Mouse (Mus musculus) B cell, adult 2 months (primary cell): Measurements from ENCODE around the gene Zdhhc25.

Experiments used
- DNase-seq, 2 experiments: peaks; one replicate each; pipeline ENCODE4 v3.0.0; 2022

Zdhhc25 gene

DNA sequence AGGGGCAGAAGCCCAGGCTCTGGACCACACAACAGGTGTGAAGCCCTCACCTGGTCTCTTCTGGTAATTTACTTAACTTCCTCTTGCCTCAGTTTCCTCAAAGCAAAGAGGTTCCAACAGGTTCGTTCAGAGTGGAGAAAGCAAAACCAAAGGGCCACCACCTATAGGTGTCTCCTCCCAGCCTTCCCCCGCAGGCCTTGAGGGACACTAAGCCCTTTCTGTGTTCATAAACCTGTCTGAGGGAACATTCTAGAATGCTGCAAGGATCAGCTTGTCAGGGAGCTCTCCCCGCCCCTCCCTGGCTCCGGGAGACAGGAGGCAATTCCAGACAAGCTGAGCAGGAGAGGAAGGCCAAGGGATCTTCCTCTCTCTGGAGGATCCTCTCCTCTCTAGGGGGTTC lies at the start of gene Zdhhc25:
Zdhhc25 (plus strand) TSS at position 301 of the 400 bp plus-strand sequence.
- no peak for DNase-seq

DNA sequence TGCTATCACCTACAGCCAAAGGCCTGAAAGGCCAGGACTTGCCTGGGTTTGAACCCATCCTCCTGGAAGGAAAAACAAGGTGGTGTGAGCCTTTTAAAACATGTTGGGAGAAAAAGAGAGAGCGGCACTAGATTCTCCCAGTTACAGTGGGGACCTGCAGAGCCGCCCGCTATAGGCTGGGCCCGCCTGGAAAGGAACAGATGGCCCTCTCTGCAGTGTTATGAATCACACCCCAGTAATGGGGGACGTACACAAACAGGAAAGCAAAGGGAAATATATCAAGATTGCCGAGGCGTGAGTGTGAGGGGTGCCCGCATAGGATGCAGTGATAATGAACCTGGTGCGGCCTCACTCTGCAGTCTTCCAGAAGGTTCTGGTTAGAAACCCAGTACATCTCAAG lies 47.2 kb upstream of the Zdhhc25 start:
- no peak for DNase-seq

DNA sequence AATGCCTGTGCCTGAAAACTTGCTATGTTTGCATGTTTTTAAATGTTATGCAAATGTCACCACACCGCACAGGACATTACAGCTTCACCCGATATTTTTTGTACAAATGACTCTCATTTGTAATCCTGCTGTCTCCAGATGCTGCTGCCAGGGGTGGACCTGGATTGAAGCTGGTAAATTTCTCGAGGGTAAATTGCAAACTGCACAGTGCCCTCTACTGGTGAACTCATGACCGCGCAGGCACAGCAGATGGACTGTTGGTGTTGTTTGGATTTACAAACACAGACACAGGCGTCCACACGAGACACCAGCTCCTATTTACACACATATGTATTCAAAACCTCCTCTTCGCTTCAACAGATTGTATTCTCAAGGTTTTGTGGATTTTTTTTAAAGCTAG lies 44.6 kb upstream of the Zdhhc25 start:
- peak in 1 of 2 experiments; percentile 7 for DNase-seq

DNA sequence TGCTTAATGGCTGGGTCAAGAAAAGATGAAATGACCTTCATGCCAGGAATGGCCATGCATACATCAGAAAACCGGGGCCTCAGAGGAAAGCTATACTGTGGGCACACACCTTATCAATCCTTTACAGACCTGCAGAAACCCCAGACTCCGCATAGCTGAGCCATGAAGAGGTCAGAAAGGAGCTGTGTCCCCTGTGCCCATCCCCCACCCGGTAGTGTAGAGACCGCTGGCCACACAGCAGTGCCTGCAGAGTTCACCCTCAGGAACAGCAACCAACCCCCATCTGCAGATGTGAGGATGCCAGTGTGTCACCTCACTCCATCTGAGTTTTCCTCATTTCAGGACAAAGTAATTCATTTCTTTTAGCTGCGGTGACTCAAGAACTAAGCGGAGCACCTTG lies 39.5 kb upstream of the Zdhhc25 start:
- DNase-seq, result no peak

DNA sequence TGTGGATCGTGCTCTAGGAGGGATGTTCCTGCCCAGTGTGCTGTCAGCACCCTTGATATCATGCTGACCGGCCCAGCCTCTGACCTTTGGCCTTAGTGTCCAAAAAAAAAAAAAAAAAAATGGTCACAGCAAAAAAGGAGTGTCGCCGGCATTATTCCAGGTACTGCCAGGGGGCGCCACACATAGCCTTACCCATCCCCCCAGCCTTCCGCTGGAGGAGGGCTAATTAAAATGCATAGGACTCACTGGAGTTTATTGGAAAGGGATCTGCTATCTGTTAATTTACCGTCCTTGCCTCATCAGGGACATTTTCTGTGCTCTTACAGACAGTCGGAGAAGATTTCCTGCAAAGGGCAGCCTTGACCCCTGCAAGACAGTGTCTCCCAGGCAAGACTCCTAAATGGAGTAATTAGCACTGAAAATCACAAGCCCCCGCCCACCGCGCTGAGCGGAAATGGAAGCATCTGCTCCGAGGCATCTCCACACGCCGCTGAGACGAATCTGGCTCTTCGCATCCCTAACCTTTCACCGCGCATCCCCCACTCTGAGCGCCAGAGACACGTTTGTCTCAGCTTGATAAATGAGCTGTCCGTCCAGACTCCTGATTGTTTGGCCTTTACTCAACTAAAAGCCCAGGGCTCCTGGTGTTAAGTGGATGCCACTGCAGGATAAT lies 38.9 kb upstream of the Zdhhc25 start:
- no peak for DNase-seq

DNA sequence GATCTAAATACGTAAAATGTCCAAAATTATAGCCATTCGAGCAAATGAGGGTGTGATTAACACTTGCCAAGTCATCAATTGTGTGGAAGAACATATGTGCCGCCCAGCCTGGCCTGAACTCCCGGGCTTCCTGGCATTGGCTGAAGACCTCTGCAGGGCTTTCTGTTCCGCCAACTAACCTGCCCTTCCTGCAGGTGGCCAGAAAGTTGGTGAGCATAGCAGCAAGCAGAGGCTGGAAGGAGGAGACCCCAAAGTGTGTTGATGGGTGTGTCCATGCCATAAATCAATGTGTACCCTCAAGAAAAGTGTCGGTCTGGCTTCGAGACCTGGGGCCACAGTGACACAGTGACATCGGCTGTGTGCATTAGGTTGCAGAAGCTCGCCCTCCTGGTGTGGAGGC lies 34.8 kb upstream of the Zdhhc25 start:
- DNase-seq, result no peak

DNA sequence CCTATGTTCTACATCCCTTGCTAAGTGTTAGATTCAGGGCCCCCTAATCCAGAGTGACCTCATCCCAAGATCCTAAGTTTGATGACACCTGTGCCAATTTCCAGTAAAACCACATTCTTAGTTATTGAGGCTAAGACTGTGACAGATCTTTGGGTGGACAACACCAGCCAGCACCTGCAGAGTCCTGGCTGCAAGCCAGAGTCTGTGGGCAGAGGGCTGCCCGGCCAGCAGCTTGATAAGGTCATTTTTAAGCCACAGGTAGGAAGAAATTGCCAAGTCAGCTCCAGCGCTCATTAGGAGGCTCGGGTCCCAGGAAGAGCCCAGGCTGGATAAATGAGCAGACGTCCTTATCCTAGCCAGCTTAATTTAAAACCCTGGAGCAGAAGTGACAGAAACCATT lies 34.3 kb upstream of the Zdhhc25 start:
- no peak for DNase-seq

DNA sequence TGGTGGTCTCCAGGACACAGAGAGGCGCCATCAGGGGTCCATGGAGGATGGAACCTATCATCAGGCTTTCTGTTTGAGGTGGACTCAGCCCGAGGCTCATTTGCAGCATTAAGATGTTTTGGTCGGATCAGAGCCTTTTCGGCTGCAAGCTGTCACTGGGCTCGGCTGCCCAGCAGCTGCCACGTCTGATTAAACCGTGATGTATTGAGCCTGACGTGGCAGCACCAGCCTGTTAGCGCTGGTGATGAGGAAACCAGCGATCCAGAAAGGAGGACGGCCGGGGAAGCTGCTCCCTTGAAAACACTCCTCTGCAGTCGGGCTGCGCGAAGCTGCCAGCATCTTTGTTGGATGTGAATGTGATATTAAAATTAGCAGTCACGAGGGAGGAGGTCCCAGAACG lies 29.4 kb upstream of the Zdhhc25 start:
- no peak for DNase-seq

DNA sequence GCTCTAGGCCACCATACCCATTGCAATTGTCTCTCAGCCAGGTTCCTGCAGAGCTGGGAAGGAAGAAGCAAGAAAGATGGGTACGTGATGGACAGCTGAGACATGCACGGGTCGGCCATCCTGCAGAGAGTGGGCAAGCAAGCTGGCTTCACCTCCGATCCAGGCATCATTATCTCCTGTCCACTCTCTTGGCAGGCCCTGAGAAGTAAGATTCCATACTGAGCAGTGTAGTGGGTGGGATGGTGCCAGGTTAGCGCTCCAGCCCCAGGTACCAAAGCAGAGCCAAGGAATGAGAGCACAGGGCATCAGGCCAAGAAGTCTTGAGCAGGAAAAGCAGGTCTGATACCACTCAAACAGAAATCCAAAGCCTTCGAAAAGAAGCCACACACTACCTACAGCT lies 20.6 kb upstream of the Zdhhc25 start:
- DNase-seq, result no peak

DNA sequence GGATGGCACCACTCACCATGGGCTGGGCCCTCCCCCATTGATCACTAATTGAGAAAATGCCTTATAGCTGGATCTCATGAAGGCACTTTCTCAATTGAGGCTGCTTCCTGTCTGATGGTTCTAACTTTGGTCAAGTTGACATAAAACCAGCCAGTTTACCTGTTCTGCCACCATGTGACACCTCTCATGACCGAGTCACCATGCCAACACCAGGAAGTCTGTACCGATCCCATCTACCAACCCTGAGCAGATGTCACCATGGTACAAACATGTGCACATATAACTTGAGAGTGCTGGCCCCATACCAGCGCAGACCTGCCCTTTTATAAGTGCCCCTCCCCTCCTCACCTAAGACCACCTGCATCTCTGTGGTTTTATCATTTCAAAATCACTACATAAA lies 2.4 kb downstream of the Zdhhc25 start:
- DNase-seq, result no peak

DNA sequence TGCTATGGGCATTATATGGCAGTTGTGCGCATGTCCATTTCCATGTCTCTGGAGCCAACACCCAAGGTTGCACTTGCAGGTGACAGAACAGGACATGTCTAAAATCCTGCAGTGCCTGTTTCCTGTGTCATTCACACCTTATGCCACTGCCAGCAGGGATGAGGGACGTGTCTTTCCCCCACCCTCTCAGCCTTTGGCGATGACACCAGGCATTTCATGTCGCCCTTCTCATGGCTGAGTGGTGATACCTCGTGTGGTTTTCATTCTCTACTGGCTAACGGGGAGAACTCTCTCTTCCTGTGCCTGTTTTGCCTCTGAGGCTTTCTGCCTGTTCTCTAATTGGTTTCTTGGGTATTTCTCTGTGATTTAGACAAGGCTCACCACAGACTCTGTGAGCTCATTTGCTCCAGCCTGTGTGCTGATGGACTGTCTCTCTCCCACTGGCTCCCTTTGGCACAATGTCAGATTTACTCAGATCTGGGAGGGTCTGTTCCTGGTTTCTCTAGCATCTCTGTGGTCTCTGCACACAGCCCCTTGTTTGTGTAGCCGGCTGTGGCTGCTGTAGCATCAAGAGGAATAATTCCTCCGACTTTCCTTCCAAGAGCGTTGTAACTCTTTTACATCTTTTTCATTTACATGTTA lies 3.1 kb downstream of the Zdhhc25 start:
- no peak for DNase-seq

DNA sequence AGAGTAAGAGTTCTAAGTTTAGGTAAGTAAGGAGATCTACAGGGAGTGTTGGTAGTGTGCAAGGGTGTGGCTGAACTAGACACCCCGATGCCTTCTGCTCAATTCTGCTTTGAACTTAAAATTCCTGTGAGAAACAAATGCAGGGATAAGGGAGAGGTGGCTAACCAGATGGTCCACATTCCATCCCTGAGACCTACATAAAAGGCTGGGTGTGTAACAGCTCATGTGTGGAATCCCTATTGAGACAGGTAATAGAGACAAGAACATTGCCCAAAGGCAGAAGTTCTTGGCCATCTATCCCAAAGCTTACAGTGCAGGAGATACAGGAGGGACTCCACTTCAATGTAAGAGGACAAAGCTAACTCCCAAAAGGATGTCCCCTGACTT lies 3.6 kb downstream of the Zdhhc25 start:
- DNase-seq, result no peak

DNA sequence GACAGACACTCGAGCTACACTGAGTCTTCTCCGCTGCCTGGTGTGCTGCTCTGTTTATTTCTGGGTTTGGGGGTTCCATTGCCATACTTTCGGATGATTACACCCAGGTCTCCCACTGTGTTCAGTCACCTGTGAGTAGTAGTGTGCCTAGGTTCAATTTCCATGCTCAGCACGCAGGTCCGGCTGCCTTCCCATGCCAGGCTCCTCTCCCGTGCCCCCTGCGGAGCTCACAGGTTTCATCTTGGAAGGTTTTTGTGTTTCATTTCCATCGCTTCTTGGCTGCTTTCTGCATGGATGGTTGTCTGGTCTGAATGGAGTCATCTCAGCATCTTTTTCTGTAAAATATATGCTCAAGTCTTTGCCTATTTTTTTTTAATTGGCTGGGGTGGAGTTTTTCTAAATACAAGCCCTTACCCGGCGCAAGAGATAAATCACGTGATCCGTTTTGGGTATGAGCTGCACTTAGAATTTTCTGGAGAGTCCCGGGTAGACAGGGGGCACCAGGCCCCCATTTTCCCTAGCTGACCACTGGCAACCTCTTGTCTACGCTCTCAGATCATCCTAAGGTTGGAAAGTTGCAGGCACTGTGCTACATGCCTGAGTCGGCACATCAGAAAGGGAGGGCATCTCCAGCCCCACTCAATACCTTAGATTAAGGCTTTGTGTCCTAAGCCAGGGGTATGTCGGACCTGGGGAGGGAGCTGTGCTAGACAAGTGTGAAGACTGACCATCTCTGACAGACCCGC lies 4.7 kb downstream of the Zdhhc25 start:
- DNase-seq, result no peak

DNA sequence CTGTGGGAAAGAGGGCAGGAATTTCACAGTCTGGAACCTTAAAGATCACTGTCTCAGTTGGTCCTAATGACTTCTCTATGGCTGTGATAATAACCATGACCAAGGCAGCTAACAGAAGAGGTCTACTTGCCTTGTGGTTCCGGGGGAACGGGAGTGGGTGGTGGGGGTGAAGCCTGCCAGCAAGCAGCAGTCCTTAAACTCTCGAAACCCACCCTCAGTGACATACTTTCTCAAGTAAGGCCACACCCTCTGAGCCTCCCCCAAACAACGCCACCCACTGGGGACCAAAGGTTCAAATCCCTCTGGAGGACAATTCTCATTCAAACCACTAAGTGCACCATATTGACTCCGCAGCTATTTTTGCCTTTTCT lies 5.3 kb downstream of the Zdhhc25 start:
- no peak for DNase-seq

DNA sequence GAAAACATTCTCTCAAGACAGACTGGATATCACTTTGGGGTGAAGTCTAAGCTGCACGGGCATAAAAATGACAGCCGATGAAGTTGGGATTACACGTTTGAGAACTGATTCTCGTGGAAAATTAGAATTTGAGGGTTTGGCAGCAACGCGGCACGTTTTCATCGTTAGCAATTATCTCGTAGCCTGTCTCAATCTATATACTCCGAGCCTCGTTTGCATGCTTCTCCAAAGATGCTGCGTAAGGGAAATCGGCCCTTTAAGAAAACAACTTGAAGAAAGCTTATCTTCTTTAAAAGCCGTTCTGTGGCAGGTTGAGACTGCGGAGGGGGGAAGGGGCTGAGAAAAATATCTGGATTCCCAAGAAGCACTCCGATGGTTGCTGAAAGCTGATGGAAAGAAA lies 17.0 kb downstream of the Zdhhc25 start:
- no peak for DNase-seq

DNA sequence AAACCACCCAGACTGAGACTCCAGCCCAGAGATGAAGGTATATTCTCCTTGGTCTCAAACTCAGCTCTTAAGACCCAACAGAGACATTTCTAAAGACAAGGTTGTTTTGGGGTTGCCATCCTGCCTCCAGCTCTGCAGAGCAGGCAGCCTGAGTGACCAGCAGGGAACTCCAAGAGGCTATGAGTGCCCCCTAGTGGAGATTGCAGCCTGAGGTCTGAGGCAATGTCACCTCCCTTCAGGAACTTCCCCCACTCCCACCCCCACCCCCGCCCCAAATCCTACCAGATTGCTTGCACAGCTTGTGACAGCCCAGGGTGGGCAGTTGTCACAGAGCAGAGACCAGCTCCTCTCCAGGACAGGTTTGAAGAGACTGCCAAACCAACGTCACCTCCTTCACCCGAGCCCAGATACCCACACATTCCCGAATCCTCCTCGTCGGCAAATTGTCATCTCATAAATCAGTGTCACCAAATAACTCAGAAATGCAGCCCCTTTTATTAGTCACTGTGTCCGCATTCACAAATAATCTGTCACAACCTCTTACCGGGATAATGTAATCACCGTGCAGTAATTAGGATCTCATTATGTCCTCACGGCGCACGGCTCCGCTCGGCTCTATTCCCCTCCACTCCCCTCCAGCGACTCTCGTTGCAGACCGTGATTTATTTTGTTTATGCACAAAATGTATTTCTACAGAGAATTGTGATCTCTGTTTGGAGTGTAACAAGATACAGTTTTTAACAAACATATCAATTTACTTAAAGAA lies 18.1 kb downstream of the Zdhhc25 start:
- DNase-seq, result no peak

DNA sequence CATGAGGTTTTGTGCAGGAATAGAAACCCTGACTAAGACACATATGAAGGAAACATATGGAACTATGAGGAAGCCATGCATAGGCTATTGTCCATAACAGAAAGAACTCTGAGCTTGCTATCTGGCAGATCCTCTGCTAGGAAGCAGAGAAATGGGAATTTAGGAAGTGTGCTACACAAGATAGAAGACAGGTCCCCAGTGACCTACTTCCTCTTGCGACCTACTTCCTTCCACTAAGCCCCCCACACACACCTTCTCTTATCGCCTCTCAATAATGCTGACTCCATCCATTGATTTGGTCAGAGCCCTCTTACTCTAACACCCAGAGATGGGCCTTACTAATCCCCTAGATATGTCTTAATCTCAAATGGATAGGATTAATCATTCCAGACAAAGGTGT lies 19.9 kb downstream of the Zdhhc25 start:
- no peak for DNase-seq

DNA sequence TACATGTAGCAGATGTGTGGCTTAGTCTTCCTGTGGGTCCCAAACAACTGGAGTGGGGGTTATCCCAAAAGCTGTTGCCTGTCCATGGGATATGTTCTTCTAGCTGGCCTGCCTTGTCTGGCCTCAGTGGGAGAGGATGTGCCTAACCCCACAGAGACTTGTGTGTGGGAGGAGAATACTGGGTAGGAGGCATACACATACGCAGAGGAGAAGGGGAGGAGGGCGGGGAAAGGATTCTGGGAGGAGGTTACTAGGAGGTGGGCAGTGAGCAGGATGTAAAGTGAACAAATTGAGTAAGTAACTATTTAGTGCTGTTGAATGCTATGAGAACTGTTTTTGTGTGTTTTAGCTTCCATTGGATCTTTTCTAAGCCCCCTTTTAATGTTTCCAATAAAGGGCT lies 23.8 kb downstream of the Zdhhc25 start:
- DNase-seq, result no peak

DNA sequence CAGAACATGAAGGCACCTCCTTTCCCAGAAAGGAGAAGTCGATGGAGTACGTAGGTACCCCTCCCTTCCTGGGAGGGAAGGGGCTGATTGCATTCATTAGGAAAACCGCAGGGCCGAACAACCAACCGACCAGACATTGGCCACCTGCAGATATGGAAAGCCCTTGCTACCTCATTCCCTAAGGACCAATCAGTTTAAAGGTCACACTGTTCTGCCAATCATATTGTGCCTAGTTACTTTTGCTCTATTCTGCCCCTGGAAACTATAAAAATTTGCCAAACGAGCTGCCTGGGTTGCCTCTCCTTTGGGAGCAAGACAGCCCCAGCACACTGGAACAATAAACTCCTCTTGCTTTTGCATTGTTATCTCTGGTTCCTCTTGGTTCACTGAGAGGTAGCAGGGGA lies 24.8 kb downstream of the Zdhhc25 start:
- DNase-seq, result no peak

DNA sequence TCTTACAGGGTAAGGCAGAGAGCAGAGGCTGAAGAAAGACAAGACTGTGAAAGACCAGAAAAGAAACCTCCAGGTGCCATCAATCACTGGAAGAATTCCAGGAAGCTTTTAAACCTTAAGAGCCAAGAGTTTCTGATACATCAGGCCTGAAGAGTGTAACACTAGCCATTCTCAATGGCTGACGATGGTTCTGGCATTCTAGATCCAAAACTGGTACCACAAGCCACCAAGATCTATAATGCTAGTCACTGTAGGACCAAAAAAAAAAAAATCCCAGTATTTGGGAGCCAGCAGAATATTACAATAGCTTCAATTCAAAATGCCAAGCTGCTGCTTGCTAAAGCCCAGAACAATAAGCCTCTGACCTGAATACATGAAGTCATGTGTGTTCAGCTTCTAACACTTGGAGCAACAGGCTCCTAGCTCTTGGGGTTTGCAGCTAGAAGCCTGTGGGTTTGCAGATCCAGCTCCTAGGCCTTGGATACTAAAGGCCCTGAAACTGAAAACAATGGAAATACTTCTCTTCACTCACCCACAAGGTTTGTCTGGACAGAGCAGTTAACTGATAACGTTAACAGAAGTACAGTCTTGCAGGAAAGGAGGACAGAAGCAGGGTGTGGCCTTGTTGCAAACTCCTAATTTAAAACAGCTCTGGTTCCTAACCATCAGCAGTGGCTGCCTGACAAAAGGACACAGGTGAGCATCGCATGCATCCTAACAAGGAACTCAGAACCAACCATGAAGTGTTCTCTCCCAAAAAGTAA lies 25.4 kb downstream of the Zdhhc25 start:
- DNase-seq, result no peak

DNA sequence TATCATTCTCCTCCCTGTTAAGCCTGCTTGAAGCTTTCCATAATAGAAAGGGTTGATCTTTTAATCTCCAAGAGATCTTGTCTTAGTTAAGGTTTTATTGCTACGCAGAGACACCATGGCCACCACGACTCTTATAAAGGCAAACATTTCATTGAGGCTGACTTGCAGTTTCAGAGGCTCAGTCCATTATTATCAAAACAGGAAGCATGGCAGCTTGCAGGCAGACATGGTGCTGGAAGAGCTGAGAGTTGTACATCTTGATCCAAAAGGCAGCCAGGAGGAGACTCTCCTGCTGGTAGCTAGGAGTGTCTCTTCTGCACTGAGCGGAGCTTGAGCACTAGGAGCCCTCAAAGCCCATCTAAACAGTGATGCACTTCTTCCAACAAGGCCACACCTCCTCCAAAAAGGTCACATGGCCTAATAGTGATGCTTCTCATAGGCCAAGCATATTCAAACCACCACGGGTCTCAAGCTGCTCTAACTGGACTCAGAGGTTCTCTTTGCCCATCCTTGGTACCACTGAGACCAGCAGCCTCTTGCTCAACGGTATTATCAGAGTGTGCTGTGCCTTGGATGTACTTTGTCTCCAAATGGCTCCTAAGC lies 26.9 kb downstream of the Zdhhc25 start:
- DNase-seq, result no peak

DNA sequence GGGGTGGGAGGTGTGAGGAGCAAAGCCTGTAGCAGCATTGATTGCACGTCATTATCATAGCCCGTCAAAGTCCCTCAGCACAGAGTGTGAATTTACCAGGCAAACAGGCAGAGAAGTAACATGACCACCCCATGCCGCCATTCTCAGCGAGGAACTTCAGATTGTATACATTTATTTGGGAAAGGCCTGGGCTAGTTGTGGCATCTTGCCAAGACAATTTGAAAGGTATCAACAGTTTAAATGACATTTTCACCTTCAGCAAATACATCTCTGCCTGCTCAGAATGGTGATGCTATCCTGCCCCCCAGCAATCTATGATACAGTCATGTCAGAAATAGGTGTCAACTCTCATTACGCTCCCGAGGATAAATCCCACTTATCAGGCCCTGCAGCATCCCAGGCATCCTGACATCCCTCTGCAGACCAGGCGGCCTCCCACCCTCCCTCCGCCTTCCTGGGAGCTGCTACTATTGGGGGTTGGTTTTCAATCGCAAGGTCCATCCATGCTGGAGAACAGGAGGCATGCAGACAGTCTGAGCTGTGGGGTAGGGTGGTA lies 28.8 kb downstream of the Zdhhc25 start:
- DNase-seq, result no peak
